Mouse (Mus musculus) liver, embryonic 12.5 days (tissue): ENCODE results near the gene Fxyd1. TPM values are rescaled to one million over a fixed set of nuclear protein-coding genes. Genes with fewer than 3 reads are reported as not detected.

Source experiments
- microRNA-seq: library from miRNA; unstranded; fragments of <30 nt; microRNA quantifications from one replicate; pipeline ENCODE4, GENCODE M21; 2017
- polyA plus RNA-seq: library from polyadenylated mRNA; unstranded; fragments of >200 nt; fragmentation: Nextera tagmentation; extraction: Ambion mirVana; gene quantifications from 2 replicates; pipeline ENCODE4 v1.2.1, GENCODE M21; 2016

Gene Fxyd1
- polyA plus RNA-seq, 1 experiment from 2014 or later: 28.2 TPM

Small RNA genes lying within 50 kb of the gene (microRNA-seq; reads per million reads assigned to microRNA genes)
- not detected for gene Mir7050

Other genes with a start within 250 kb of the Fxyd1 start
- 0.21 and 0.53 TPM in 2 replicates for gene Ffar2, start 233.4 kb downstream of the Fxyd1 start, polyA plus RNA-seq
- gene Ffar3, start 201.0 kb downstream of the Fxyd1 start, polyA plus RNA-seq: not detected in 2 replicates
- not detected in 2 replicates for gene Ffar1, start 195.6 kb downstream of the Fxyd1 start, polyA plus RNA-seq
- gene Cd22, start 176.9 kb downstream of the Fxyd1 start, polyA plus RNA-seq: 0.21 and 0.38 TPM in 2 replicates
- 0.13 and 0.20 TPM in 2 replicates for gene Mag, start 142.3 kb downstream of the Fxyd1 start, polyA plus RNA-seq
- gene Hamp2, start 132.5 kb downstream of the Fxyd1 start, polyA plus RNA-seq: not detected in 2 replicates
- gene Hamp, start 113.2 kb downstream of the Fxyd1 start, polyA plus RNA-seq: 0.38 TPM in 1 of 2 replicates, not detected in the other
- gene Usf2, start 100.4 kb downstream of the Fxyd1 start, polyA plus RNA-seq: 13.9 and 18.1 TPM in 2 replicates
- 27.3 and 28.2 TPM in 2 replicates for gene Lsr, start 83.7 kb downstream of the Fxyd1 start, polyA plus RNA-seq
- 1.9 and 2.8 TPM in 2 replicates for gene Fam187b, start 83.4 kb downstream of the Fxyd1 start, polyA plus RNA-seq
- gene Fxyd5, start 14.7 kb downstream of the Fxyd1 start, polyA plus RNA-seq: 19.0 and 22.3 TPM in 2 replicates
- 0.45 and 0.55 TPM in 2 replicates for gene Fxyd7, start 5.7 kb downstream of the Fxyd1 start, polyA plus RNA-seq
- gene Lgi4, start 2.1 kb upstream of the Fxyd1 start, polyA plus RNA-seq: 0.06 and 0.19 TPM in 2 replicates
- gene Fxyd3, start 19.5 kb upstream of the Fxyd1 start, polyA plus RNA-seq: 0.67 and 0.86 TPM in 2 replicates
- gene Hpn, start 58.1 kb upstream of the Fxyd1 start, polyA plus RNA-seq: 33.2 and 36.2 TPM in 2 replicates
- 0.97 and 1.2 TPM in 2 replicates for gene Scn1b, start 69.8 kb upstream of the Fxyd1 start, polyA plus RNA-seq
- 20.3 and 21.2 TPM in 2 replicates for gene Gramd1a, start 98.7 kb upstream of the Fxyd1 start, polyA plus RNA-seq
- gene Scgb2b2, start 233.3 kb upstream of the Fxyd1 start, polyA plus RNA-seq: not detected in 2 replicates
- gene Scgb1b2, start 234.6 kb upstream of the Fxyd1 start, polyA plus RNA-seq: not detected in 2 replicates